Mouse (Mus musculus): ENCODE results near the gene Dbh. TPM values are rescaled to one million over a fixed set of nuclear protein-coding genes. Genes with fewer than 3 reads are reported as not detected.

Gene Dbh
- total and polyA plus RNA-seq, 2 experiments from 2014 or later: 1.7 TPM; not detected in 1

- Histone ChIP-seq H3K4me2 (ENCODE audit: low read depth, low read length) (no peak overlapping the region), H3K9ac (replicated peaks; ENCODE audit: low read depth, low read length) (0 out of 2 replicates have a peak overlapping the region, but pooled peaks have one; percentile 11), H3K4me3 (ENCODE audit: low read depth, low read length) (no peak overlapping the region), H3K4me1 (ENCODE audit: control insufficient read depth, insufficient read depth) (peaks cover 78% of the 10 kb centered on the region), H3K36me3 (replicated peaks; ENCODE audit: control insufficient read depth, insufficient read depth, low read length) (no peaks in the 10 kb centered on the region), H3K9me3 (replicated peaks; ENCODE audit: control insufficient read depth, low read length) (no peaks in the 10 kb centered on the region), H3K27me3 (ENCODE audit: control insufficient read depth, insufficient read depth, low read length) (no peaks in the 10 kb centered on the region), H3K27ac (ENCODE audit: low read depth) (peak overlapping the region; percentile 81)
- peak; percentile 84 for TF ChIP-seq EP300 (IDR thresholded peaks at IDR 0.05; ENCODE audit: low read depth)
- TF ChIP-seq CTCF (IDR thresholded peaks at IDR 0.05; ENCODE audit: low read depth): no peak
- ATAC-seq (ENCODE audit: insufficient read depth, low read depth) (peak; percentile 51), DNase-seq (ENCODE audit: low spot score) (peak; percentile 77)
- 0% methylated on average over 5 of the region's 5 CpGs for WGBS
These were observed 44.8 kb downstream of the Dbh start for GRCm38 (mm10) chr2:27209816-27210215.

- no peak overlapping the region for H3K4me3 ChIP-seq (ENCODE audit: low read depth, low read length)
- peak overlapping the region; percentile 81 for H3K27ac ChIP-seq (ENCODE audit: low read depth)
- H3K9me3 ChIP-seq (replicated peaks; ENCODE audit: control insufficient read depth, low read length): no peaks in the 10 kb centered on the region
- 22% methylated on average over 7 of the region's 7 CpGs for WGBS
- no peak for DNase-seq (ENCODE audit: low spot score)
- no peak overlapping the region for H3K9ac ChIP-seq (replicated peaks; ENCODE audit: low read depth, low read length)
- ATAC-seq (ENCODE audit: insufficient read depth, low read depth): no peak
- H3K27me3 ChIP-seq (ENCODE audit: control insufficient read depth, insufficient read depth, low read length): no peaks in the 10 kb centered on the region
- H3K4me1 ChIP-seq (ENCODE audit: control insufficient read depth, insufficient read depth): peaks cover 74% of the 10 kb centered on the region
- H3K36me3 ChIP-seq (replicated peaks; ENCODE audit: control insufficient read depth, insufficient read depth, low read length): no peaks in the 10 kb centered on the region
- TF ChIP-seq CTCF (IDR thresholded peaks at IDR 0.05; ENCODE audit: low read depth): peak; percentile 60
- peak; percentile 15; the same call in 1 of the 2 replicates for TF ChIP-seq EP300 (IDR thresholded peaks at IDR 0.05; ENCODE audit: low read depth)
- H3K4me2 ChIP-seq (ENCODE audit: low read depth, low read length): no peak overlapping the region
These were observed 45.2 kb downstream of the Dbh start for GRCm38 (mm10) chr2:27210255-27210654.

- ATAC-seq (ENCODE audit: insufficient read depth, low read depth) (no peak), DNase-seq (ENCODE audit: low spot score) (no peak)
- H3K27me3 ChIP-seq (ENCODE audit: control insufficient read depth, insufficient read depth, low read length): no peaks in the 10 kb centered on the region
- H3K4me1 ChIP-seq (ENCODE audit: control insufficient read depth, insufficient read depth): peaks cover 71% of the 10 kb centered on the region
- H3K4me2 ChIP-seq (ENCODE audit: low read depth, low read length): no peak overlapping the region
- no peaks in the 10 kb centered on the region for H3K36me3 ChIP-seq (replicated peaks; ENCODE audit: control insufficient read depth, insufficient read depth, low read length)
- H3K4me3 ChIP-seq (ENCODE audit: low read depth, low read length): no peak overlapping the region
- TF ChIP-seq EP300 (IDR thresholded peaks at IDR 0.05; ENCODE audit: low read depth) (no peak), CTCF (IDR thresholded peaks at IDR 0.05; ENCODE audit: low read depth) (no peak)
- H3K9me3 ChIP-seq (replicated peaks; ENCODE audit: control insufficient read depth, low read length): no peaks in the 10 kb centered on the region
- H3K27ac ChIP-seq (ENCODE audit: low read depth): peak overlapping the region; percentile 81
- 69% methylated on average over 11 of the region's 12 CpGs for WGBS
- no peak overlapping the region for H3K9ac ChIP-seq (replicated peaks; ENCODE audit: low read depth, low read length)
These were observed 45.7 kb downstream of the Dbh start for GRCm38 (mm10) chr2:27210676-27211210.

GRCm38 (mm10) chr2:27211966-27212893, 47.2 kb downstream of the Dbh start:
- H3K4me3 ChIP-seq (ENCODE audit: low read depth, low read length): no peak overlapping the region
- peaks cover 60% of the 10 kb centered on the region for H3K4me1 ChIP-seq (ENCODE audit: control insufficient read depth, insufficient read depth)
- ATAC-seq (ENCODE audit: insufficient read depth, low read depth) (no peak), DNase-seq (ENCODE audit: low spot score) (no peak)
- H3K9me3 ChIP-seq (replicated peaks; ENCODE audit: control insufficient read depth, low read length): no peaks in the 10 kb centered on the region
- no peaks in the 10 kb centered on the region for H3K27me3 ChIP-seq (ENCODE audit: control insufficient read depth, insufficient read depth, low read length)
- no peaks in the 10 kb centered on the region for H3K36me3 ChIP-seq (replicated peaks; ENCODE audit: control insufficient read depth, insufficient read depth, low read length)
- no peak overlapping the region for H3K4me2 ChIP-seq (ENCODE audit: low read depth, low read length)
- 56% methylated on average over 8 of the region's 8 CpGs for WGBS
- no peak overlapping the region for H3K9ac ChIP-seq (replicated peaks; ENCODE audit: low read depth, low read length)
- TF ChIP-seq EP300 (IDR thresholded peaks at IDR 0.05; ENCODE audit: low read depth) (no peak), CTCF (IDR thresholded peaks at IDR 0.05; ENCODE audit: low read depth) (no peak)
- H3K27ac ChIP-seq (ENCODE audit: low read depth): peak overlapping the region; percentile 61

- 68% methylated on average over 2 of the region's 2 CpGs for WGBS
These were observed 50.5 kb downstream of the Dbh start for GRCm38 (mm10) chr2:27215537-27215936.

More at GRCm38 (mm10) chr2:27215537-27215936, 50.5 kb downstream of the Dbh start:
- no peak overlapping the region for H3K27ac ChIP-seq (ENCODE audit: low read depth)
- no peak overlapping the region for H3K9ac ChIP-seq (replicated peaks; ENCODE audit: low read depth, low read length)
- H3K4me2 ChIP-seq (ENCODE audit: low read depth, low read length): no peak overlapping the region
- no peaks in the 10 kb centered on the region for H3K27me3 ChIP-seq (ENCODE audit: control insufficient read depth, insufficient read depth, low read length)
- H3K4me1 ChIP-seq (ENCODE audit: control insufficient read depth, insufficient read depth): peaks cover 55% of the 10 kb centered on the region
- TF ChIP-seq EP300 (IDR thresholded peaks at IDR 0.05; ENCODE audit: low read depth) (no peak), CTCF (IDR thresholded peaks at IDR 0.05; ENCODE audit: low read depth) (no peak)
- no peaks in the 10 kb centered on the region for H3K36me3 ChIP-seq (replicated peaks; ENCODE audit: control insufficient read depth, insufficient read depth, low read length)
- DNase-seq (ENCODE audit: low spot score): no peak
- ATAC-seq (ENCODE audit: insufficient read depth, low read depth): no peak
- H3K9me3 ChIP-seq (replicated peaks; ENCODE audit: control insufficient read depth, low read length): no peaks in the 10 kb centered on the region
- H3K4me3 ChIP-seq (ENCODE audit: low read depth, low read length): no peak overlapping the region

Measured in heart, postnatal 0 days (tissue).